Mouse (Mus musculus): ENCODE measurements around the gene Smg6. TPM values are rescaled to one million over a fixed set of nuclear protein-coding genes. Genes with fewer than 3 reads are reported as not detected.

The Smg6 gene
- total RNA-seq, 2 experiments from 2014 or later: 19.2 to 23.5 TPM

GRCm38 (mm10) chr11:75192336-75193214 is 267.0 kb downstream of the Smg6 start:
- peak; percentile 89 to 94 for DNase-seq

DNA sequence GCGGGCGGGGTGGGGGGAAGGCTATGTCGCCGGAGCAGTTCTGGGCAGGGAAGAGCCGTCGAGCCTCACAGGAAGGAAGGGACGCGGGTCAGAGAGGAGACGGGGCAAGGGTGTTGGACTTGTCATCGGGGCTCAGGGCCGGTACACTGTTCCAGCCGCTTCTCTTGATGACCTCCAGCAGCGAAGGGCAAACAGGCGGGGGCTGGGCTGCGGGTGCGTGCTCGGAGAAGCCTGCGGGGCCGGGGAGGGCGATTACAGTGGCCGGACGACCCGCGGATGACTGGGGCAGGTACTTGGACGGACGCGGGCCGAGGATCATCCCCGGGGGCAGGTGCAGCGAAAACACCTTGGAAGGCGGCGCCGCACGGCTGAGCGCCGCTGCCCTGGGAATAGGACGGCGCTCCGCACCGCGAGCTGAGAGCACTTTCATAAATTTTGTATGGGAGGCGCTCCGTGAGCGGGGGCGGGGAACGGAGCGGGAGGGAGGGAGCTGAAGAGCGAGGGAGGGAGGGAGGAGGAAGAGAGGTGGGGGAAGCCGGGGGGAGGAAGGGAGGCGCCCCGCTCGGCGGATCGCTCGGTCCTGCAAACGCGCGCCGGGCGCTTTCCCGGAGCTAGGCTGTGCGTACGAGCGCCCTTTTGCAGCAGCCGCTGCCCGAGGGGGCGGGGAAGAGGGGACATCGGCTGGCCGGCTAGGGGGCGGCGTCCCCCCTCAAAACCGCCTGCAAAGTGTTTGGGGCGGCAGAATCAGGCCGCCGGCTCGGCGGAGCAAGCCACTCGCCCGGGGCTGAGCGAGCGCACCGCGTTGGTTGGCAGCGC is 267.8 kb downstream of the Smg6 start, which contains the start of gene Rtn4rl1:
Rtn4rl1 (plus strand) TSS at position 528 of the 816 bp plus-strand sequence.
- peak; percentile 89 to 94 for DNase-seq

DNA sequence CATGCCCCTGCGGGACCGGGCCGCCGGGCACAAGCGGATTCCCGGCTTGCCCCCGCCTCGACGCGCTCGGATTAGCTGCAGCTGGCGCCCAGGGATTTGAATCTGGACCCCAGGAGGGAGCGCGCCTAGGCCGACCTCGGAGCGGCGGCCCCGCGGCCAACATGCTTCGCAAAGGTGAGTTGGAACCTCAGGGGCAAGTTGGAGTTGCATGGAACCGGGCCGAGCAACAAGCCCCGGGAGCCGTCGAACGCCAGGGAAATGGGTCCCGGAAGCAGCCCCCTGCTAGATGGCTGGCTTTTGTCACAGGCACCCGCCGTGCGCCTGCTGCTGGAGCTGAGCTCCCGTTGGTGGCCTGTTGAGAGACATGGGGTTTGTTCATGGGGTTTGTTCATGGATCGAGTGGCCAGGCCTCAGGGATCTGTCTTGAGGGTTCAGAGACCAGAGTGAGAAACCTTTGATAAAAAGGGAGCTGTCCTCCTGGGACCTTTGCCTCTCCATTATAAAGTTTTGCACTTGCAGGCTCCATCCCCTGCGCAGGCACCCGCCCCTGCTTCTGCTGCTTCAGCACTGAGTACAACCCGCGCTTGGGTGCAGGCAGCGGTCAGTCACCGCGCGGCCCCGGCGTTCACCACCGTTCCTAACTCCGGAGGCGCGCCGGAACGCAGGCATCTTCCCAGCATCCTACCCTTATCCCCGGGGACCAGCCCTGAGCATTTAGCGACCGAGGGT is 268.7 kb downstream of the Smg6 start:
- peak; percentile 49 to 56 for DNase-seq

- peak; percentile 60 to 79 for DNase-seq
Observed at GRCm38 (mm10) chr11:75194850-75195461, 269.3 kb downstream of the Smg6 start.

DNA sequence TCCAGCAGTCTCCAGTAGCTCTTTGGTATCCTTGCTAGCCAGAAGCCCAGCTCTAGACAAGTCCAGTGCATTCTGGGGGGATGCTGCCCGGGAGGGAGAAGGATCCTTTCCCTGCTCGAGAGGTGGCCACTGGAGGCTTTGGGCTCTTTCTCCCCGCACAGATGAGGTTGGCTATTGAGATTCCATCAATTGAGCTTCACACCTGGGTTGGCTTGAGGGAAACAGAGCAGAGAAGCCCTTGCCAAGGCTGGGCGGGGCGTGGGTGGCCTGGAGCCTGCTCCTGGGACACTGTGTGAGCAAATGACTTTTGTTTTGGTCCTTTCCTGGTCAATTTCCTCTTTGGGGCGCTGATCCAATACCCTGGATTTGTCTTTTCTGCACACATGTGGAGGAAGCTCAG is 270.5 kb downstream of the Smg6 start:
- DNase-seq: no peak

DNA sequence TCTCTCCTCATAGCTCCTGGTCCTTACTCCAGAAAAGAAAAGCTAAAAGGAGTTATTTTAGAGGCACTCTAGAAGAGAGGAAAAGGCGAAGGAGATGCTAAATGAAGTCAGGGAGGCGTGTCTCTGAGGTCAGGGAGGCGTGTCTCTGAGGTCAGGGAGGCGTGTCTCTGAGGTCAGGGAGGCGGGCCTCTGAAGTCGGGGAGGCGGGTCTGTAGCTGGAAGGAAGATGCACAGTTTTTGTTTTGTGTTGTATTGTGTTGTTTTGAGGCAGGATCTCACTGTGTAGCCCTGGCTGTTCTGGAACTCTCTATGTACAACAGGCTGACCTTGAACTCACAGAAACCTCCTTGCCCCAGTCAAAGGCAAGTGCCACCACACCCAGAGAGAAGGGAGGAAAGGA is 272.3 kb downstream of the Smg6 start:
- DNase-seq: no peak

GRCm38 (mm10) chr11:75198792-75199191 is 273.2 kb downstream of the Smg6 start:
- no peak for DNase-seq

- peak; percentile 52 to 70 for DNase-seq
Observed at GRCm38 (mm10) chr11:75199951-75200350, 274.3 kb downstream of the Smg6 start.

- DNase-seq: no peak
Observed at GRCm38 (mm10) chr11:75200935-75201334, 275.3 kb downstream of the Smg6 start.

DNA sequence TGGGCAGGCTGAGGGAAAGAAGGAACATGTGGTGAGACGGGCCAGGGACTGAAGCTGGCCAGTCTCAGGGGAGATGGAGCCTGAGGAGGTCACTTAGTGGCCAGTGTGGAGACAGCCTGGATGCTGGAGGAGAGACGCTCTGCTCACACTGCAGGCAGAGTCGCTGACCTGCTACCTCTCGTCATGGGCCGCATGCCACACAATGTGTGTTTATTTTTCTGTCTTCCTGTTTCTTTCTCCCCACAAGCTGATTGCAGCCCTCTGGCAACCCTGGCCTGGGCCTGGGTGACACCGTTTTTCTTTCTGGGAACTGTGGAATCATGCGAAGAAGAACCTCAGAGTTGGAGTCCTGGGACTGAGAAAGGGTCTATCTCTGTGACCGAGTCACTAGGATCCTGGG is 276.1 kb downstream of the Smg6 start:
- DNase-seq: no peak

GRCm38 (mm10) chr11:75203926-75204325 is 278.3 kb downstream of the Smg6 start:
- DNase-seq: no peak

DNA sequence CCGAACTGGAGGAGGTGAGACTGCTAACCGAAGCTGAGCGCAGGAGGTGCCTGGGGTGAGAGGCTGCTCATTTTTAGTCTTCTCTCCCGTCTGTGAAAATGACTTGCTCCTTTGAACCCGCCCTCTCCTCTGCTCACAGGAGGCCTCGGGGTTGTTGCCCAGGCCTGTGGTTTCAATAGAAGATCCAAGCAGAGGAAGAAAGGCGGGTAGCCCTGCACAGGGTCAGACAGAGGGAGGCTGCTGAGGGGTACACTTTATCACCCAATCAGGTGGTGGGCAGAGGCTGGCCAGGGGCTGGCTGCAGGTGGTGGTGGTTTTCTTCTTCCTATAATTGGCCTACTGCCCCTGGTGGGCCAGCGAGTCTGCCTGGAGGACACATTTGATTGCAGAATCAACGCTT is 278.8 kb downstream of the Smg6 start:
- DNase-seq: no peak

GRCm38 (mm10) chr11:75206347-75206746 is 280.7 kb downstream of the Smg6 start:
- DNase-seq: no peak

DNA sequence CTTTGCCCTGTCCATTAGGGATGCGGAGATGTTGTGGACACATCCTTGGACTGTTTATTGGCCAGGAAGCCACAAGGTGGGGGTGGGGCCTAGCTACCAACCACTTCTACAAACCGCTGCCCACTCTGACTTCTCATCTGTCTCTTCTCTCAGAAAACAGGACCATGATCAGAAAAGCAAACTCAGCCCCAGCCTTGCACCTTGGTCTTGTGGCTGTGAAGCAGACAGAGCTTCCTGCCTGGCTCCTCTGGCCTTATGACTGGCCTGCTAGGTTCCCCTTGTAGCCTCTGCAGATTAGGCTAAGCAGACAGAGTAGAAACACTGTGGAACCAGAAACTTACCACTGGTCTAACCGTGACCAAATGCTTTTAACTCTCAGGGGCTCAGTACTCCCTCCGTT is 283.7 kb downstream of the Smg6 start:
- no peak for DNase-seq

DNA sequence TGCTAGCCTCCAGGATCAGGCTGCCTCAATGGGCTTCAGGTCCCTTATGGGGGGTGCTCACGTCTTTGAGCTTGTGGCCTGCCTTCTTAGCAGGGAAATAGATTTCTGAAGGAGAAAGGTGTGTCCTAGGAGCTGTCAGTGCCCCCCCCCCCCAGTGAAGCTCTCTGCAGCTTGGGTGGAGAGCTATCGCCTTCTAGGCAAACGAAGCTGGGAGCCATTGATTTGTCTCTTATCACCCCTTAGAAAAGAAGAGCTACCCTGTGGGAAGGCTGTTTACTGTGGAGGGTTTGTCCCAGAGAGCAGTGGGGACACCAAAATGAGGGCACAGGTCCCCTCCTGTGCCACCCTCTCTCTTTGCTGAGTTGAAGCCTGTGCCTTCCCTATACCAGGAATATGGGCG is 284.5 kb downstream of the Smg6 start:
- no peak for DNase-seq

GRCm38 (mm10) chr11:75210755-75211154 is 285.1 kb downstream of the Smg6 start:
- DNase-seq: no peak

GRCm38 (mm10) chr11:75212031-75212667 is 286.5 kb downstream of the Smg6 start:
- peak; percentile 49 to 72 for DNase-seq

- DNase-seq: peak in 1 of 2 experiments; percentile 68
Observed at GRCm38 (mm10) chr11:75212876-75213275, 287.3 kb downstream of the Smg6 start.

GRCm38 (mm10) chr11:75213372-75214080 is 287.9 kb downstream of the Smg6 start:
- DNase-seq: peak; percentile 51 to 81

All from adrenal gland, postnatal 36 days (tissue).